Mouse (Mus musculus) limb, embryonic 15.5 days (tissue): Measurements from ENCODE around the gene Rsbn1l. TPM values are rescaled to one million over a fixed set of nuclear protein-coding genes. Genes with fewer than 3 reads are reported as not detected.

Experiments used
- ATAC-seq: fragments of 200-750 bp; cut with Nextera tagmentation; 2 replicates; pipeline ENCODE4 v1.8.0; 2017; ENCODE audit warnings: low read depth, moderate TSS enrichment; ENCODE audit not compliant: insufficient number of reproducible peaks, low FRiP score, low TSS enrichment
- H3K27ac ChIP-seq: fragments of 300-500 bp; sonication (generic); 2 replicates; pipeline ENCODE4 v1.5.1; 2015; ENCODE audit warnings: moderate library complexity, mild to moderate bottlenecking, inconsistent platforms
- H3K27me3 ChIP-seq: fragments of 300-500 bp; sonication (generic); 2 replicates; pipeline ENCODE4 v1.6.1; 2015; ENCODE audit warnings: inconsistent platforms
- H3K36me3 ChIP-seq: fragments of 300-500 bp; sonication (generic); 2 replicates; pipeline ENCODE4 v1.6.1; 2015; ENCODE audit warnings: inconsistent platforms
- H3K4me1 ChIP-seq: fragments of 300-500 bp; sonication (generic); 2 replicates; pipeline ENCODE4 v1.6.1; 2015; ENCODE audit warnings: inconsistent platforms
- H3K4me2 ChIP-seq: fragments of 300-500 bp; sonication (generic); 2 replicates; pipeline ENCODE4 v1.6.1; 2015; ENCODE audit warnings: mild to moderate bottlenecking, inconsistent platforms
- H3K4me3 ChIP-seq: fragments of 300-500 bp; sonication (generic); 2 replicates; pipeline ENCODE4 v1.5.1; 2015; ENCODE audit warnings: mild to moderate bottlenecking, inconsistent platforms
- H3K9ac ChIP-seq: fragments of 300-500 bp; sonication (generic); 2 replicates; pipeline ENCODE4 v1.6.1; 2015; ENCODE audit warnings: inconsistent platforms
- H3K9me3 ChIP-seq: fragments of 300-500 bp; sonication (generic); 2 replicates; pipeline ENCODE4 v1.6.1; 2016; ENCODE audit warnings: inconsistent platforms
- WGBS: fragments of 180-500 bp; shearing (Covaris S2); methylation state at CpG from one replicate; pipeline ENCODE4 v1.1.7; 2015; 5-methylcytosine and 5-hydroxymethylcytosine counted together
- polyA plus RNA-seq: library from polyadenylated mRNA; unstranded; fragments of >200 nt; fragmentation: Nextera tagmentation; extraction: Ambion mirVana; gene quantifications from 2 replicates; pipeline ENCODE4 v1.2.1, GENCODE M21; 2015

The Rsbn1l gene
- polyA plus RNA-seq, 1 experiment from 2014 or later = 5.0 TPM

- Histone ChIP-seq H3K4me2 (no peak overlapping the region), H3K9ac (no peak overlapping the region), H3K9me3 (no peaks in the 10 kb centered on the region), H3K4me3 (no peak overlapping the region), H3K27ac (no peak overlapping the region), H3K27me3 (no peaks in the 10 kb centered on the region), H3K36me3 (no peaks in the 10 kb centered on the region), H3K4me1 (no peaks in the 10 kb centered on the region)
- ATAC-seq = no peak
- WGBS = 60% methylated on average over 9 of the region's 9 CpGs
These were observed 12.3 kb upstream of the Rsbn1l start for GRCm38 (mm10) chr5:20968493-20968892.

- H3K4me2 ChIP-seq = no peak overlapping the region
- H3K27ac ChIP-seq = no peak overlapping the region
- no peak overlapping the region for H3K4me3 ChIP-seq
- no peaks in the 10 kb centered on the region for H3K27me3 ChIP-seq
- no peaks in the 10 kb centered on the region for H3K36me3 ChIP-seq
- WGBS = 50% methylated on average over 4 of the region's 4 CpGs
- no peak overlapping the region for H3K9ac ChIP-seq
- ATAC-seq = no peak
- H3K4me1 ChIP-seq = no peaks in the 10 kb centered on the region
- no peaks in the 10 kb centered on the region for H3K9me3 ChIP-seq
These were observed 11.7 kb upstream of the Rsbn1l start for GRCm38 (mm10) chr5:20967942-20968341.

- 85% methylated on average over 6 of the region's 6 CpGs for WGBS
- ATAC-seq = no peak
These were observed 8.2 kb upstream of the Rsbn1l start for GRCm38 (mm10) chr5:20964446-20964845.

GRCm38 (mm10) chr5:20963295-20963694, 7.1 kb upstream of the Rsbn1l start:
- no peaks in the 10 kb centered on the region for H3K27me3 ChIP-seq
- no peak overlapping the region for H3K4me2 ChIP-seq
- H3K9ac ChIP-seq = no peak overlapping the region
- ATAC-seq = no peak
- no peaks in the 10 kb centered on the region for H3K9me3 ChIP-seq
- no peaks in the 10 kb centered on the region for H3K36me3 ChIP-seq
- H3K4me3 ChIP-seq = no peak overlapping the region
- 80% methylated on average over 9 of the region's 9 CpGs for WGBS
- no peaks in the 10 kb centered on the region for H3K4me1 ChIP-seq
- H3K27ac ChIP-seq = no peak overlapping the region

More at GRCm38 (mm10) chr5:20964446-20964845, 8.2 kb upstream of the Rsbn1l start:
- H3K36me3 ChIP-seq = no peaks in the 10 kb centered on the region
- H3K27me3 ChIP-seq = no peaks in the 10 kb centered on the region
- H3K9me3 ChIP-seq = no peaks in the 10 kb centered on the region
- H3K4me1 ChIP-seq = no peaks in the 10 kb centered on the region
- no peak overlapping the region for H3K27ac ChIP-seq
- no peak overlapping the region for H3K4me3 ChIP-seq
- no peak overlapping the region for H3K4me2 ChIP-seq
- H3K9ac ChIP-seq = no peak overlapping the region

GRCm38 (mm10) chr5:20960927-20961326, 4.7 kb upstream of the Rsbn1l start:
- no peaks in the 10 kb centered on the region for H3K4me1 ChIP-seq
- no peaks in the 10 kb centered on the region for H3K27me3 ChIP-seq
- H3K9ac ChIP-seq = no peak overlapping the region
- no peak for ATAC-seq
- H3K36me3 ChIP-seq = peaks cover 10% of the 10 kb centered on the region; the same call in 1 of the 2 replicates
- WGBS = 75% methylated on average over 2 of the region's 2 CpGs
- no peak overlapping the region for H3K4me2 ChIP-seq
- H3K9me3 ChIP-seq = peaks cover 5% of the 10 kb centered on the region; the same call in 1 of the 2 replicates
- no peak overlapping the region for H3K27ac ChIP-seq
- no peak overlapping the region for H3K4me3 ChIP-seq

GRCm38 (mm10) chr5:20955114-20955835, 923 bp downstream of the Rsbn1l start:
- H3K4me2 ChIP-seq = no peak overlapping the region
- H3K9ac ChIP-seq = no peak overlapping the region
- H3K4me1 ChIP-seq = 0 out of 2 replicates have a peak, but pooled peaks cover 7% of the 10 kb centered on the region
- WGBS = 68% methylated on average over 13 of the region's 13 CpGs
- H3K4me3 ChIP-seq = no peak overlapping the region
- no peak overlapping the region for H3K27ac ChIP-seq
- peaks cover 5% of the 10 kb centered on the region; the same call in 1 of the 2 replicates for H3K9me3 ChIP-seq
- ATAC-seq = no peak
- peaks cover 10% of the 10 kb centered on the region; the same call in 1 of the 2 replicates for H3K36me3 ChIP-seq
- no peaks in the 10 kb centered on the region for H3K27me3 ChIP-seq

GRCm38 (mm10) chr5:20952337-20952925, 3.8 kb downstream of the Rsbn1l start:
- peak overlapping the region; percentile 92; the same call in 1 of the 2 replicates for H3K9ac ChIP-seq
- peaks cover 17% of the 10 kb centered on the region for H3K4me1 ChIP-seq
- H3K4me2 ChIP-seq = peak overlapping the region; percentile 48
- ATAC-seq = no peak
- peak overlapping the region; percentile 98 for H3K27ac ChIP-seq
- peaks cover 10% of the 10 kb centered on the region; the same call in 1 of the 2 replicates for H3K36me3 ChIP-seq
- 20% methylated on average over 9 of the region's 9 CpGs for WGBS
- peaks cover 5% of the 10 kb centered on the region; the same call in 1 of the 2 replicates for H3K9me3 ChIP-seq
- H3K27me3 ChIP-seq = no peaks in the 10 kb centered on the region
- H3K4me3 ChIP-seq = peak overlapping the region; percentile 93

GRCm38 (mm10) chr5:20951666-20952281, 4.4 kb downstream of the Rsbn1l start:
- H3K4me2 ChIP-seq = peak overlapping the region; percentile 49
- H3K27ac ChIP-seq = peak overlapping the region; percentile 98
- H3K4me1 ChIP-seq = peaks cover 17% of the 10 kb centered on the region
- no peaks in the 10 kb centered on the region for H3K27me3 ChIP-seq
- peak; percentile 99 for ATAC-seq
- WGBS = under 1% methylated on average over 51 of the region's 51 CpGs
- 0 out of 2 replicates have a peak, but pooled peaks cover 2% of the 10 kb centered on the region for H3K9me3 ChIP-seq
- peak overlapping the region; percentile 93 for H3K4me3 ChIP-seq
- peak overlapping the region; percentile 92 for H3K9ac ChIP-seq
- peaks cover 7% of the 10 kb centered on the region; the same call in 1 of the 2 replicates for H3K36me3 ChIP-seq

GRCm38 (mm10) chr5:20950855-20951650, 5.1 kb downstream of the Rsbn1l start:
- H3K4me3 ChIP-seq = peak overlapping the region; percentile 93
- ATAC-seq = peak; percentile 59
- WGBS = under 1% methylated on average over 88 of the region's 88 CpGs
- peak overlapping the region; percentile 92 for H3K9ac ChIP-seq
- peak overlapping the region; percentile 98 for H3K27ac ChIP-seq
- H3K4me2 ChIP-seq = peak overlapping the region; percentile 49
- peaks cover 17% of the 10 kb centered on the region for H3K4me1 ChIP-seq
- H3K27me3 ChIP-seq = no peaks in the 10 kb centered on the region
- H3K9me3 ChIP-seq = no peaks in the 10 kb centered on the region
- H3K36me3 ChIP-seq = peaks cover under 1% of the 10 kb centered on the region; the same call in 1 of the 2 replicates

- H3K27me3 ChIP-seq = no peaks in the 10 kb centered on the region
- H3K9me3 ChIP-seq = no peaks in the 10 kb centered on the region
- H3K27ac ChIP-seq = peak overlapping the region; percentile 98; the same call in 1 of the 2 replicates
- no peaks in the 10 kb centered on the region for H3K36me3 ChIP-seq
- peak overlapping the region; percentile 92; the same call in 1 of the 2 replicates for H3K9ac ChIP-seq
- H3K4me3 ChIP-seq = peak overlapping the region; percentile 93
- peaks cover 18% of the 10 kb centered on the region for H3K4me1 ChIP-seq
- ATAC-seq = no peak
- under 1% methylated on average over 9 of the region's 9 CpGs for WGBS
- H3K4me2 ChIP-seq = peak overlapping the region; percentile 49
These were observed 5.7 kb downstream of the Rsbn1l start for GRCm38 (mm10) chr5:20950516-20950854.

GRCm38 (mm10) chr5:20950093-20950492, 6.1 kb downstream of the Rsbn1l start:
- H3K4me2 ChIP-seq = peak overlapping the region; percentile 49
- H3K27me3 ChIP-seq = no peaks in the 10 kb centered on the region
- no peaks in the 10 kb centered on the region for H3K9me3 ChIP-seq
- ATAC-seq = no peak
- H3K4me3 ChIP-seq = peak overlapping the region; percentile 93
- H3K36me3 ChIP-seq = no peaks in the 10 kb centered on the region
- 6% methylated on average over 5 of the region's 5 CpGs for WGBS
- H3K9ac ChIP-seq = no peak overlapping the region
- H3K27ac ChIP-seq = no peak overlapping the region
- peaks cover 22% of the 10 kb centered on the region for H3K4me1 ChIP-seq
